8 mouse cellular contexts compared by ENCODE assay signal in the genomic region with DNA sequence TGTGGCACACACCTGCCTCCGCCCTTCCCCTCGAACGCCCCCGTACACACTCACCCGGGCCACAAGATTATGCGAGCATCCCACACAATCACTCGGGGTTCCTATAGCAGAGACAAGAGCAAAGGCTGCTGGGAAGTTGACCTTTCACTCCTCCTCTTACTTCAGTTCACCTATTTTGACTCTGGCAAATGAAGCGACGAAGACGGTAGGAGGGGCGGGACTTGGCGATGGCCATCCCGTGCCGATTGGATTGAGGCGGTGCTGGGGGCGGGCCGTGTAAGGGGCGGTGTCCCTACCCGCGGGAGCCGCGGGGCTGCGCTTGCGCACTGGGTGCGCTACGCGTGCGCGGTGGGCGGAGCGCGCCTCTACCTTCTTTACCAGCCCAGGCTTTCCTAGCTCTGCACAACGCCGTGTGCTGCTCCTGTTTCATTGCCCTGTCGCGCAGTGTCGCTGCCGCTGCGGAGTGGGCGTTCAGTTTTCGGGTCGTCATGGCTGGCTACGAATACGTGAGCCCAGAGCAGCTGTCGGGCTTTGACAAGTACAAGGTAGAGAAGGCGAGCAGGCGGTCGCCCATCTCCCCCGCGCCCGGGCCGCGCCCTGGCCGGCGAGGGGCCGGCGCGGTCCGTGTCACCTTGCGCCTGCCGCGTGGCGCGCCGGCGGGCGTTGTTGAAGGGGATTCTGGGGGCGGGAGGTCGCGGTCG. TPM values are rescaled to one million over a fixed set of nuclear protein-coding genes. Genes with fewer than 3 reads are reported as not detected.
DNase-seq lines count a peak whose midpoint lies in the region; ATAC-seq lines count a peak whose summit lies in the region.

A gene (plus strand): TSS at position 311 of the 701 bp plus-strand sequence.

- H3K9ac ChIP-seq in hindbrain, embryonic 14.5 days: peak within 1 kb of the TSS; percentile 94

- no peaks in the 10 kb centered on the region for H3K27me3 ChIP-seq in hindbrain, embryonic 14.5 days (ENCODE audit: control insufficient read depth, insufficient read depth, low read length)

- H3K27ac ChIP-seq in hindbrain, embryonic 14.5 days: peak within 1 kb of the TSS; percentile 94

- WGBS in hindbrain, embryonic 14.5 days: 2% methylated on average over 69 of the region's 71 CpGs

- peak; percentile 100 for ATAC-seq in hindbrain, embryonic 14.5 days (ENCODE audit: low FRiP score)

- H3K4me3 ChIP-seq in hindbrain, embryonic 14.5 days (replicated peaks; ENCODE audit: low read length): peak within 1 kb of the TSS; percentile 87

- H3K4me2 ChIP-seq in hindbrain, embryonic 14.5 days (replicated peaks): peak within 1 kb of the TSS; percentile 86

- H3K36me3 ChIP-seq in hindbrain, embryonic 14.5 days (replicated peaks; ENCODE audit: control insufficient read depth, insufficient read depth): peaks cover 3% of the 10 kb centered on the region; the same call in 1 of the 2 replicates

- peaks cover 27% of the 10 kb centered on the region for H3K4me1 ChIP-seq in hindbrain, embryonic 14.5 days (replicated peaks; ENCODE audit: control insufficient read depth, insufficient read depth, low read length)

- peak; percentile 97 for DNase-seq in R1 (ENCODE audit: low read depth, low spot score)
- DNase-seq in cerebellum, postnatal 25 days: peak; percentile 99 to 100
- DNase-seq in frontal cortex, postnatal 25 days (ENCODE audit: low spot score in 2 of 2): peak; percentile 94 to 97
- DNase-seq in hindbrain, embryonic 14.5 days (ENCODE audit: low spot score): peak; percentile 98
- peak; percentile 99 for DNase-seq in layer of hippocampus, postnatal 36 days
- peak; percentile 100 for DNase-seq in lung, postnatal 36 days
- DNase-seq in retina, postnatal 1 day: peak; percentile 98
- peak; percentile 97 to 99 for DNase-seq in urinary bladder, adult 18-20 months (ENCODE audit: low spot score in 2 of 2)

- H3K9me3 ChIP-seq in hindbrain, embryonic 14.5 days (ENCODE audit: control insufficient read depth, low read length): no peaks in the 10 kb centered on the region

RNA-seq across cellular contexts. Expression of the gene that starts here (rescaled TPM):
- 38.0 and 39.7 TPM in 2 replicates for polyA plus RNA-seq in hindbrain, embryonic 14.5 days (2014; fragmentation: Nextera tagmentation; extraction: Ambion mirVana)
- total RNA-seq in layer of hippocampus, postnatal 36 days (2021): 10 to 100 TPM; 41.7 to 45.7 TPM

Comparison
In these comparisons a context has a peak if more than half of its experiments do, and no peak if none do; other contexts are left out.
1. Peak in every context shown above with its lines: DNase-seq, ATAC-seq, H3K4me3 ChIP-seq and H3K27ac ChIP-seq.